Mouse (Mus musculus): ENCODE results near the gene Rptn.

GRCm38 (mm10) chr3:93445165-93445705 lies 51.7 kb downstream of the Rptn start:
- TF ChIP-seq CTCF (IDR thresholded peaks at IDR 0.05; ENCODE audit: extremely low read depth, insufficient read length, insufficient replicate concordance, low read depth, low read length) (no peak), POLR2A (IDR thresholded peaks at IDR 0.05; ENCODE audit: low read depth, low read length) (no peak)
